Mouse (Mus musculus) liver, embryonic 15.5 days (tissue): ENCODE results near the gene Prr36. TPM values are rescaled to one million over a fixed set of nuclear protein-coding genes. Genes with fewer than 3 reads are reported as not detected.

Experiments
- ATAC-seq: fragments of 200-750 bp; cut with Nextera tagmentation; 2 replicates; pipeline ENCODE4 v1.8.0; 2017; ENCODE audit warnings: moderate number of reproducible peaks, mild to moderate bottlenecking, moderate library complexity; ENCODE audit not compliant: insufficient read depth
- H3K27ac ChIP-seq: fragments of 300-500 bp; sonication (generic); replicated peaks from 2 replicates; pipeline ENCODE4 v1.5.1; 2015; ENCODE audit warnings: mild to moderate bottlenecking, inconsistent platforms
- H3K27me3 ChIP-seq: fragments of 300-500 bp; sonication (generic); 2 replicates; pipeline ENCODE4 v1.6.1; 2015; ENCODE audit warnings: mild to moderate bottlenecking, inconsistent platforms
- H3K36me3 ChIP-seq: fragments of 300-500 bp; sonication (generic); replicated peaks from 2 replicates; pipeline ENCODE4 v1.6.1; 2015; ENCODE audit warnings: moderate library complexity, mild to moderate bottlenecking, inconsistent platforms
- H3K4me1 ChIP-seq: fragments of 300-500 bp; sonication (generic); replicated peaks from 2 replicates; pipeline ENCODE4 v1.6.1; 2015; ENCODE audit warnings: inconsistent platforms
- H3K4me2 ChIP-seq: fragments of 300-500 bp; sonication (generic); 2 replicates; pipeline ENCODE4 v1.6.1; 2015; ENCODE audit warnings: moderate library complexity, mild to moderate bottlenecking, inconsistent platforms
- H3K4me3 ChIP-seq: fragments of 300-500 bp; sonication (generic); replicated peaks from 2 replicates; pipeline ENCODE4 v1.5.1; 2015; ENCODE audit warnings: mild to moderate bottlenecking, inconsistent platforms
- H3K9ac ChIP-seq: fragments of 300-500 bp; sonication (generic); 2 replicates; pipeline ENCODE4 v1.6.1; 2015; ENCODE audit warnings: moderate library complexity, mild to moderate bottlenecking, inconsistent platforms
- H3K9me3 ChIP-seq: fragments of 300-500 bp; sonication (generic); replicated peaks from 2 replicates; pipeline ENCODE4 v1.6.1; 2016; ENCODE audit warnings: inconsistent platforms
- WGBS: fragments of 180-500 bp; shearing (Covaris S2); methylation state at CpG from one replicate; pipeline ENCODE4 v1.1.7; 2015; ENCODE audit warnings: mixed read lengths; ENCODE audit not compliant: insufficient replicate concordance; 5-methylcytosine and 5-hydroxymethylcytosine counted together
- polyA plus RNA-seq: library from polyadenylated mRNA; unstranded; fragments of >200 nt; fragmentation: Nextera tagmentation; extraction: Ambion mirVana; gene quantifications from 2 replicates; pipeline ENCODE4 v1.2.1, GENCODE M21; 2015

Prr36 gene
- polyA plus RNA-seq, 1 experiment from 2014 or later, result 0.37 TPM

DNA sequence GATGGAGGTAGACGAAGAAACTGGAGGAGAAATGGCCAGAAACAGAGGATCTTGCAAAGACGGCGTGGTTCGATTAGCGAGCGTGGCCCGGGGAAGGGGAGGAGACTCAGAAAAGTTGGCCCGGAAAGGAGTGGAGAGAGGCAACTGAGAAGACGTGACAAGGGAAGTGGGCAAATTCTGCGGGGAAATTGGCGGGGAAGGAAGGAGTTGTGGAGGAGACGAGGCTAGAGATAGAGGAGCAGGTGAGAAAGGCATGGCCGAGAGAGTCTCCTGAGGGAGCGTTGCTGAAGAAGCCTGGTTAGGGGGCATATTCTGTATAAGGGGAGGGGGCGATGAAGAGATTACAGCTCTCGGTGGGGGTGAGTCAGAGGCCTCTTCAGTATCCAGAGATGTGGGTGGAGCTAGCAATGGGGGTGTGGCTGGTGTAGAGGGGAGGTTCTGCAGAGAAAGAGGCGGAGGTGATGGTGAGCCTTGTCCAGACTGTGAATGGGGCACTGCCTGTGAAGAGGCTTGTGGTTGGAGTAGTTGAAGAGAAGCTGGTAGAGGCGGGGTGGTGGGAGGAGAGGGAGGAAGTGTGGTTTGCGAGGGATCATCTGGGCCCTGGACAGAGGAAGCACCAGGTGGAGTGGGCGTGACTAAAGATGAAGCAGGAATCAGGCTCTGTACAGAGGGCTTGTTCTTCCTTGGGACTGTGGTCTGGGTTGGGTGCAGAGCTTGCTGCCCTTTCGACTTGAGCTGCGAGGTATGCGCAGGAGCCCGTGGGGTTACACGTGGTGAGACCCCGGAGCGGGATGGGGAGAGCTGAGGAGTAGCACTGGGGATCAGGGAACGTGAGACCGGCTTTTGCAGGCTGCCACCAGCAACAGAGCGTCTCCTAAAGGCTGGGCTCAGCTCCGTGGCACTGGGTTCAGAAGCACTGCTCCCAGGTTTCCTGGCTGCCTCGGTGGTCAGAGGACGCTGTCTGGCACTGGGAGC, 3.0 kb downstream of the Prr36 start:
- H3K4me2 ChIP-seq, result peak overlapping the region; percentile 67
- H3K27me3 ChIP-seq, result peaks cover 84% of the 10 kb centered on the region
- 3% methylated on average over 33 of the region's 33 CpGs for WGBS
- H3K9me3 ChIP-seq, result no peaks in the 10 kb centered on the region
- no peak overlapping the region; the same call in 1 of the 2 replicates for H3K9ac ChIP-seq
- H3K27ac ChIP-seq, result peak overlapping the region; percentile 55
- H3K4me3 ChIP-seq, result peak overlapping the region; percentile 46
- ATAC-seq, result peak; percentile 72
- H3K4me1 ChIP-seq, result peaks cover 36% of the 10 kb centered on the region
- H3K36me3 ChIP-seq, result no peaks in the 10 kb centered on the region

DNA sequence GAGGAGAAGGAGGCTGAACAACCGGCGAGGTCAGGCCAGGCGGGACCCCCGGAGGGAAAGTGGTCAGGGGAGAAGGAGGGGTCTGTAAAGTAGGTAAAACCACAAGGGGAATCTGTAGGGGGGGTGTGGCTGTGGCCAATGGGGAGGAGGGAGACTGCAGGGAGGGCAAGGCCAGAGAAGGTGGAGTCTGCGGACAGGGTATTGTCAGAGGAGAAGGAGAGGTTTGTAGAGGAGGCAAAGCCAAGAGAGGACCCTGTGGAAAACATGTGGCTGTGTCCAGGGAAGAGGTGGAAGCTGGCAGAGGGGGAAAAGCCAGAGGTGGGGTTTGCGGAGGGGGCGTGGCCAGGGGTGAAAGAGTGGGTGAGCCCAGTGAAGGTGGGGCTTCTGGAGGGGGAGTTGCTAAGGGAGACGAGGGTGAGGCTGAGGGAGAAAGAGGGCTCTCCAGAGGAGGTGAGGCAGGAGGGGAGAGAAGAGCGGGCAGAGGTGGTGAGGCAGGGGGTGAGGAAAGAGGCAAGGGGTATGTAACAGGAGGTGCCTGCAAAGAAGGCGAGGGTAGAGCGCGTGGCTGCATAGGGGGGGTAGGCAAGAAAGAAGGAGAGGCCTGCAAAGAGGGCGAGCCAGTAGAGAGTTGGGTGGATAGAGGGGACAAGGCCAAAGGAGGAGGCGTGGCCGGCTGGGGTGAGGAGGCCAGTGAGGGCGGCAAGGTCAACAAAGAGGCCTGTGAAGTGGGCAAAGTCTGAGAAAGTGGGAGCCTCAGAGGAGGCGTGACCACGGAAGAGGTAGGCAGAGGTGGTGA, 3.9 kb downstream of the Prr36 start:
- Histone ChIP-seq H3K4me1 (peaks cover 36% of the 10 kb centered on the region), H3K9me3 (no peaks in the 10 kb centered on the region), H3K36me3 (no peaks in the 10 kb centered on the region), H3K27ac (peak overlapping the region; percentile 55), H3K9ac (peak overlapping the region; percentile 15; the same call in 1 of the 2 replicates), H3K4me2 (peak overlapping the region; percentile 67), H3K27me3 (peaks cover 77% of the 10 kb centered on the region), H3K4me3 (peak overlapping the region; percentile 46)
- peak; percentile 71 for ATAC-seq
- 2% methylated on average over 18 of the region's 18 CpGs for WGBS

DNA sequence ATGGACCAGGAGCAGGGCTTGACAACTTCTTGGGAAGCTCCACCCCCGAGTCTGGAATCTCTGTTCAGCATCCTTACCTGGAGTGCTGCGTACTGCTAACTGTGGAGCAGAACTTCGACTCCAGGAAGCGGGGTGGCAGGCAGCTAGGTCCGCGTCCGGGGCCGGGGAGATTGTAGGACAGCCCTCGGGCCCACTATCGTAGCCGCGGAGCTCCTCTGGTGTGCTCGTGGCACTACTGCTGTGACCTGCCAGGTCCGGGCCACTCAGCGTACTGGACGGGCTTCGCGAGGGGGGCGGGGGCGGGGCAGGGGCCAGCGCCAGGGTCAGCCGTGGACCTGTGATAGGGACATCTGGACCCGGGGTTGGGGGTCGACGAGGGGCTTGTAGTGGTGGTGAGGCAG, 4.5 kb downstream of the Prr36 start:
- peaks cover 36% of the 10 kb centered on the region for H3K4me1 ChIP-seq
- no peak overlapping the region for H3K27ac ChIP-seq
- WGBS, result under 1% methylated on average over 25 of the region's 25 CpGs
- no peaks in the 10 kb centered on the region for H3K9me3 ChIP-seq
- H3K4me3 ChIP-seq, result peak overlapping the region; percentile 46
- ATAC-seq, result peak; percentile 8; the same call in 1 of the 2 replicates
- peak overlapping the region; percentile 67 for H3K4me2 ChIP-seq
- peaks cover 76% of the 10 kb centered on the region for H3K27me3 ChIP-seq
- peak overlapping the region; percentile 15; the same call in 1 of the 2 replicates for H3K9ac ChIP-seq
- H3K36me3 ChIP-seq, result no peaks in the 10 kb centered on the region

DNA sequence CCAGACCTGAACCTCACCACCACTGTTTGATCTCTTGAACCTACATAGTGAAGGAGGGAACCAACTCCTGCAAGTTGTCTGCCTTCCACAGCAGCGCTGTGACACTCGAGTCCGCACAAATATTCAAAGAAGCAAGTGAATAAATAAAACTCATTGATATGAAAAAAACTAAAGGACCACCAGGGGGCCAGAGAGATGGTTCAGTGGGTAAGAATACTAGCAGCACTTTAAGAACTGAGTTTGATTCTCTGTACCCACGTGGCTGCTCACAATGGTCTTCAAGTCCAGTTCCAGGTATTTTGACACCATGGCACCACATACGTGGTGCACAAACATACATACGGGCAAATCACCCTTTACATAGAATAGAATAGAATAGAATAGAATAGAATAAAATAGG, 6.2 kb downstream of the Prr36 start:
- ATAC-seq, result no peak
- no peak overlapping the region for H3K4me3 ChIP-seq
- H3K4me2 ChIP-seq, result no peak overlapping the region
- H3K27me3 ChIP-seq, result peaks cover 76% of the 10 kb centered on the region
- no peak overlapping the region for H3K27ac ChIP-seq
- no peaks in the 10 kb centered on the region for H3K9me3 ChIP-seq
- no peaks in the 10 kb centered on the region for H3K36me3 ChIP-seq
- peaks cover 35% of the 10 kb centered on the region for H3K4me1 ChIP-seq
- WGBS, result 59% methylated on average over 6 of the region's 6 CpGs
- H3K9ac ChIP-seq, result no peak overlapping the region

DNA sequence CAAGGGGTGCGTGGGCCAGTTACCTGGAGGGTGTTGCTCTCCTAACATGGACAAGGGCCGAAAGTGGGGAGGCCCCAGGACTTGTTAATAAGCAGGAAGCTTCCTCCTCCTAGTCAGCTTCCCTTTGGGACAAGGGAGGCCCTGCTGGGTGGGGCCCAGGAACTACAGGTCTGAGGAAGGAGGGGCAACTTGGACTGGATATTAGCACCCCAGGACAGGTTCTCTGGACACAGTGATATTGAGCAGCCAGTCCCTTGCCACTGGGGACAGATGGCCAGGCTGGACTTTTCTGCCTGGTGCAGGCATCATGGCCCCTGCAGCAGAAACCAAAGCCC, 10.3 kb downstream of the Prr36 start:
- Histone ChIP-seq H3K4me2 (peak overlapping the region; percentile 52), H3K27ac (no peak overlapping the region), H3K27me3 (peaks cover 66% of the 10 kb centered on the region), H3K4me1 (peaks cover 17% of the 10 kb centered on the region; the same call in 1 of the 2 replicates), H3K9me3 (no peaks in the 10 kb centered on the region), H3K9ac (no peak overlapping the region), H3K4me3 (no peak overlapping the region), H3K36me3 (no peaks in the 10 kb centered on the region)
- WGBS, result 54% methylated on average over 2 of the region's 2 CpGs
- no peak for ATAC-seq

DNA sequence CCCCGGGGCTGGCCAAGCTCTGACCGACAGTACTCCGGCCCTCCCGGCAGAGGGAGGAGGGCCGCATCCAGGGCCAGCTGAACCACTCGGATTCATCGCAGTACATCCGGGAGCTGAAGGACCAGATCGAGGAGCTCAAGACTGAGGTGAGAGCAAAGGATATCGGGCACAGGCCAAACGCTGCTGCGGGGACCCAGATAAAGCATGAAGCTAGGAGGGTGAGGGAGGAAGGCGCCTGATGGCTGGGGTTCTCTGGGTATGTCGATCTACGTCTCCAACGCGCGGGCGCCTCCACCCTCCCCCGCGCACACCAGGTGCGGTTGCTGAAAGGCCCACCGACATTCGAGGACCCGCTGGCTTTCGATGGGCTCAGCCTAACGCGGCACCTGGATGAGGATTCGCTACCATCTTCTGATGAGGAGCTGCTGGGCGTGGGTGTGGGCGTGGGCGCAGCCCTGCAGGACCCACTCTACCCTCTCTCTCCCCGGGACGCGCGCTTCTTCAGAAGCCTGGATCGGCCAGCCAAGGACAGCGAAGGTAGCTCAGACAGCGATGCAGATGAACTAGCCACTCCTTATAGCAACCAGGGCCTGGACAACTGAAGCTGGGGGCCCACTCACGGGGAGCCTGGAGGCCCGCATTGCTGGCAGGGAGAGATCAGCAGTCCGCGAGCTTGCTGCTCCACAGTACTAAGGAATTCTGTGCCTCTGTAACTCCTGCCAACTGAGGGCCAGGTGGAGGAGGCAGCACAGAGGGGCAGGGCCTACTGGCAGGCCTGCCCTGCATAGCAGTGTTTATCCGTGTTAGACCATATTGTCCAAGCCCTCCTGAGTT, 10.9 kb downstream of the Prr36 start:
- Histone ChIP-seq H3K4me3 (peak overlapping the region; percentile 14; the same call in 1 of the 2 replicates), H3K4me2 (peak overlapping the region; percentile 52), H3K4me1 (peaks cover 17% of the 10 kb centered on the region; the same call in 1 of the 2 replicates), H3K9me3 (no peaks in the 10 kb centered on the region), H3K9ac (no peak overlapping the region), H3K36me3 (no peaks in the 10 kb centered on the region), H3K27ac (no peak overlapping the region), H3K27me3 (peaks cover 65% of the 10 kb centered on the region)
- ATAC-seq, result peak; percentile 68
- 12% methylated on average over 44 of the region's 44 CpGs for WGBS

DNA sequence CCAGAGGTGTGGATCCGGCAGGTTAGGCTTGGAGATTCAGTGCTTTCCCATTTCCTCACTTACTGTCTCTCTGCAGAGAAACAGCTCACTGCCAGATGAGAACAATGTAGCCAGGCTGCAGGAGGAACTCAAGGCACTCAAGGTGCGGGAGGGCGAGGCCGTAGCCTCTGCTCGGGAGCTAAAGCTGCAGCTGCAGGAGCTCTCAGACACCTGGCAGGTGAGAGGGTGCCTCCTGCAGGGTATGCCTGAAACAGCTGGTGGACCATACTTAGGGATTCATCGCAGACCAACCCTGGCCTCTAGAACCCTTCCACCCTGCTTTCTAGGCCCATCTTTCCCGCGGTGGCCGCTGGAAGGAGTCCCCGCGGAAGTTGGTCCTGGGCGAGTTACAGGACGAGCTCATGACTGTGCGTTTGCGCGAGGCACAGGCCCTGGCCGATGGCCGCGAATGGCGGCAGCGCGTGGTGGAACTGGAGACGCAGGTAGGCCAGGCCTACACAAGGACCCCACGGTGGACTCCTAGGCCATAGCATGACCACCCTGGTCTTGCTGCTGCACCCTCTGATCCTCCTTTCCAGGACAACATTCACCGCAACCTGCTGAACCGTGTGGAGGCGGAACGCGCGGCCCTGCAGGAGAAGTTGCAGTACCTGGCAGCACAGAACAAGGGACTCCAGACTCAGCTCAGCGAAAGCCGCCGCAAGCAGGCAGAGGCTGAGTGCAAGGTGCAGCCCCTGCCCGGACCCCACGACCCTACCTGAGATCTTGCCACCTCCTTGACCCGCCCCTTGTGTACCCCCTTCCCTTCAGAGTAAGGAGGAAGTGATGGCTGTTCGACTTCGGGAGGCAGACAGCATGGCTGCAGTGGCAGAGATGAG, 11.8 kb downstream of the Prr36 start:
- peaks cover 17% of the 10 kb centered on the region; the same call in 1 of the 2 replicates for H3K4me1 ChIP-seq
- WGBS, result 24% methylated on average over 38 of the region's 38 CpGs
- no peaks in the 10 kb centered on the region for H3K36me3 ChIP-seq
- peak overlapping the region; percentile 14; the same call in 1 of the 2 replicates for H3K4me3 ChIP-seq
- H3K27me3 ChIP-seq, result peaks cover 57% of the 10 kb centered on the region
- no peak for ATAC-seq
- no peak overlapping the region for H3K27ac ChIP-seq
- peak overlapping the region; percentile 52 for H3K4me2 ChIP-seq
- no peaks in the 10 kb centered on the region for H3K9me3 ChIP-seq
- H3K9ac ChIP-seq, result no peak overlapping the region

DNA sequence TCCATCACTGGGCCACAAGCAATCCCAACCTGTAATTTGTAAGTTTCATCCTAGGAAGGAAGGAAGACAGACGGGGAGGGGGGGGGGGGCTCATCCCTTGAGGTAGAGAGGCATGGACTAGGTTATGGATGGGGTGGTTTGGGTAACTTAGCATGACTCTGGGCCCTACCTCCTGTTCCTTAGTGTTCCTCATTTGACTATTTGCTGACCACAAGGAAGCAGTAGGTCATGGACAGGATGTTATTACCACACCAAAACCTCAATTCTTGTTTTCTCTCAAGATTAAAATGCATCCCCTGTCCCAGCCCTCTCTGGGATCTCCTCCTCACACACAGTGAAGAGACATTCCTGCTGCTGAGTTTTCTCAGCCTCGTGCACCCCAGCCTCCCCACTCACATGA, 15.9 kb downstream of the Prr36 start:
- H3K27me3 ChIP-seq, result peaks cover 33% of the 10 kb centered on the region
- H3K9ac ChIP-seq, result no peak overlapping the region
- ATAC-seq, result no peak
- no peak overlapping the region for H3K4me2 ChIP-seq
- no peak overlapping the region for H3K27ac ChIP-seq
- H3K4me3 ChIP-seq, result no peak overlapping the region
- WGBS, result 28% methylated on average over 2 of the region's 2 CpGs
- no peaks in the 10 kb centered on the region for H3K9me3 ChIP-seq
- H3K4me1 ChIP-seq, result peaks cover 11% of the 10 kb centered on the region; the same call in 1 of the 2 replicates
- no peaks in the 10 kb centered on the region for H3K36me3 ChIP-seq

DNA sequence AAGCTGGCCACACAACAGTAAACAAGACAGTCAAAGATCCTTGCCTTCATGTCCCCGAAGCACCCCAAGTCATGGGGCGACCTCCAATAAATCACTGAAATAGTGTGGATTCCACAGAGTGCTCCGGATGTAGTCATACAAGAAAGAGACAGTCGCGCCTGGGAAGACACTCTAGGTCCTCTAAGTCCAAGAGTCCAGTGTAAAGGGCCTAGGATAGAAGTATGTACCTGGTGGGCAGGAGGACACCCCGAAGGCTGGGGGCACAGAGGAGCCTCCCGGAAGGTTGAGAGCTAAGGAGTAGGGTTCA, 23.7 kb downstream of the Prr36 start:
- 0 out of 2 replicates have a peak overlapping the region, but pooled peaks have one; percentile 8 for H3K4me3 ChIP-seq
- H3K27ac ChIP-seq, result no peak overlapping the region
- 46% methylated on average over 7 of the region's 7 CpGs for WGBS
- H3K27me3 ChIP-seq, result 0 out of 2 replicates have a peak, but pooled peaks cover 3% of the 10 kb centered on the region
- no peaks in the 10 kb centered on the region for H3K9me3 ChIP-seq
- no peak overlapping the region for H3K9ac ChIP-seq
- no peaks in the 10 kb centered on the region for H3K36me3 ChIP-seq
- no peak for ATAC-seq
- H3K4me2 ChIP-seq, result peak overlapping the region; percentile 46
- peaks cover 31% of the 10 kb centered on the region for H3K4me1 ChIP-seq
